Mouse (Mus musculus): ENCODE data around the gene Adpgk.
"Not testable (repeated sequence)": the region's sequence is repeated elsewhere in the genome, so short reads cannot be mapped to it uniquely, and the experiment has no call there.

The Adpgk gene

DNA sequence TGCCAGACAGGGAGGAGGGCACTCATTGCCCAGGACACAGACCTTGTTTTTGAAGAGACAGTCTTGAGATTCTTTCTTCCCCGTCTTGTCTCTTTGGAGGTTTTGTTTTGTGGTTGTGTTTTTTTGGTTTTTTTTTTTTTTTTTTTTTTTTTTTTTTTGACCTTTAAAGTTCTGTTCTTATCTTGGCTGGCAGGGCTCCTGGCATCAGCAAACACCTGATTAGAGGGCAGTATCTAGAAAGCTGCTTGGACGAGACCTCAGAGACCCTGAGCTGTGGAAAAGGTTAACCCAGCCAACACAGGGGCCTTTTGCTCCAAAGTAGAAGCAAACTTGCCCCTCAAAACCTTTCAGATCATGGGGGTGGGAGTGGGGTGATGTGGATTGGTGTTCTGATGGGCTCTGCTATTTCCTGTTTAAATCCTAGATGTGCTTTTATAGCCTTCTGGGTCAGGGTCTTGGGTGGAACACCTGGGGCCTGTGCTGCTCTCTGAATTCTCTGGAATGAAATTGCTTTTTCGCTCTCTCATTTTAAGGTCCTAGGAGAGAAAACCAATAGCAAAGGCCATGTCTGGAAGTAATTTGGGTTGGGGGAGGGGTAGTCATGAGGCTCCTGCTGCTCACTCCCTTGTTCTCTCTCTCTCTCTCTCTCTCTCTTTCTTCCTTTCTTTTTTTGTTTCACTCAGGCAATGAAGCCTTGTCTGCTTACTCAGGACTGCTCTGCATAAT, 2.5 kb upstream of the Adpgk start:
- in situ Hi-C loops (cut with MboI, MseI), result loop anchor here (5.0 to 10.0 kb wide), 3 partner anchors 262 to 707 kb away; partner anchors contain the start of gene Nptn (in 1 of the 2)

DNA sequence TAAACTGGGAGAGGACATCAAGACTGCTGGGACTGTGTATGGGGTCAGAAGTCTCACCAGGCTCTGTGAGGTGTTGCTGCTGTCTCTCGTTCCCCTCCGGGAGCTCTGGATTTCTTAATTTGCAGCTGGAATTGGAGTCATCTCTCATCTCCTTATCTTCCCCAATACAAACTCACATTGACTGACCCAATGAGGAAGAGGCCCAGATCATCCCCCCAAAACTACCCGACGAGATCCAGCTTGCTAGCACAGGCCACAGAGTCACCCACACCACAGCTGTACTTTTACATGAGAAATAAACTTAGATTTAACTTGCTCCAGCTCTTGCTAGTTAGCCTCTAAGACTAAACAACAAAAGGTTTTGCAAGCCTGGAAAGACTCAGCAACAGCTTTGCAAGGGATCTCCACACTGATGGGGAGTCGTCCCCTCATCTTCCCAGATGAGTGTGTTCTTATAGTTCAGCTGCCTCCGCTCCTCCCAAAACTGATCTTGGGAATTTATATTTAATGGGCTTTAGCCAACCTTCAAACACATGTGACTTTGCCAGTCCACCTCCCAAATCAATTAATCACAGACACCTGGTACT, 1.7 kb upstream of the Adpgk start:
- in situ Hi-C loops (cut with MboI, MseI), result loop anchor here (5.0 to 10.0 kb wide), 3 partner anchors 262 to 707 kb away; partner anchors contain the start of gene Nptn (in 1 of the 2)

DNA sequence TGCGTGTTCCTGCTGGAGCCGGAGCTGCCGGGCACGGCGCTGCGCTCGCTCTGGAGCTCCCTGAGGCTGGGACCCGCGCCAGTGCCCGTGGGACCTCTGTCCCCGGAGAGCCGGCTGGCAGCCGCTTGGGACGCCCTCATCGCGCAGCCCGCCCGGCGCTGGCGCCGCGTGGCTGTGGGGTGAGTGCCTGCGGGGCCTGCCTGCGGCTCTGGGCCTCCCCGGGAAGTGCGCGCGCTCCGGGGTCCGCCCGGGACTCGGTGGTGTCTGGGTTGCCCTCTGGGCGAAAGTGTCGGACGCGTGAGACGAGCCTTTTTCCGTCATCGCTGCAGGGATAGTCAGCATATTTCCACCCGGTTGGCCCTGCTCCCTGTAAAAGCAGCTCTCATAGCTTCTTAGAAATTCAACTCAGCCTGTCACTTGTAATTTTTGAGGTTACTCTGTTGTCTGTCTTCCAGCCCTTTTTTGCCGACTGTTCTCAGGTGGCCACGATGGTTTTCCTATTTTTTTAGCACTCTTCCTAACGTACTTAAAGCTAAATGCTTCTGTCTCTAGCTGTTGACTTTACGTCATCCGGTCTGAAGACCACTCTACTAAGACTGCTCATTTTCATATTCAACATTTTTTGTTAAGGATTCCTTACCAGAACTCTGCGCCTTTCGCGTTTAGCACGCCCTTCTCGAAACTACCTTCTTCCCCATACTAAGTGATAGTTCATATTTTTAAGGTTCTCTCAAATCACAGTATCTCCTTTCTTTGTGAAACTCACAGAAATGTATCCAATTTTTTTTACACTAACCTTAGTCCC, 532 bp downstream of the Adpgk start:
- in situ Hi-C loops (cut with MboI, MseI), result no loop called here

DNA sequence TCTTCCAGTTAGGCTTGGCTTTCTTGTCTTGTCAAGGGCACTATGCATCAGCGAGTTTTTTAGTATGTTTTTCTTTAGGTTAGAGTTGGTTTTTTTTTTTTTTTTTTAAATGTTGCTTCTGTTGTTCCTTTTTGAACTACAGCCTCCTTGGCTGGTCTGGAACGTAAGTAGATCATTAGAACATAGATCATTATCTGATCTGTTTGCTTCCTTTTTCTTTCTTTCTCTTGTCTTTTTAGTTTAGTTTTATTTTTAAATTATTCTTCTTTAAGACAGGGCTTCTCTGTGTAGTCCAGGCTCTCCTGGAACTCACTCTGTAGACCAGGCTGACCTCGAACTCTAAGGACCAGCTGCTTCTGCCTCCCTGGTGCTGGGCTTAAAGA, 1.1 kb downstream of the Adpgk start:
- in situ Hi-C loops (cut with MboI, MseI), result no loop called here

DNA sequence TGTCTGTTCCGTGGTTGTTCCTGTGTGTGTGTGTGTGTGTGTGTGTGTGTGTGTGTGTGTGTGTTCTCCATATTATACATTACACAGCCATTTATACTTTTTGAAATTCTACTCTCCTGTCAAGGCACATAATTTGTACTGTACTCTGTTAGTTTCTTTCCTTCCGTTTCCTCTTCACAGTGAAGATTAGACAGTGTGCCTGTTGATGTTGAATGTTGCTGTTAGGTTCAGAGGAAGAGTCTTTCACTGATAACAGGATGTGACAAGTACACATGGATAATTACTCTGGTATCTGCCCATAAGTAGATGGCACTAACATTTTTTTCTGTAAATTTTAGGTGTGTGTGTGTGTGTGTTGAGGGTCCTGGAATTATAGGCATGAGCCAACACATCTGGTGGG, 5.1 kb downstream of the Adpgk start:
- in situ Hi-C loops (cut with MboI, MseI), result no loop called here

DNA sequence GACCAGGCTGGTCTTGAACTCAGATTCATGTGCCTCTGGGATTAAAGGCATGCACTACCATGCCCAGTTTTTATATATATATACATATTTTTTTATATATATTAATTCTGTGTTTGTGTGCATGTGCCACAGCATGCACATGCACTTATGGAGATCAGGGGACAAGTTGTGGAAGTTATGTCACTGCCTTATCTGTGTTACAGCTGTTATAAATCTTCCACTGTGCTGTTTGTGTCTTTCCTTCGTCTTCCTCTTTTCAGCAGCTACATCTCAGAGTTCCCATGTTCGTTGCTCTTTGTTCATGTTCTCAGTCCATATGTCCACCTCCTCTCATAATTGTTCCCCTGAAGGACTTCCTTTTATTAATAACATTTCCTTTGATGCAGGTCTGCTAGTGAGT, 16.5 kb downstream of the Adpgk start:
- in situ Hi-C loops (cut with MboI, MseI), result no loop called here

DNA sequence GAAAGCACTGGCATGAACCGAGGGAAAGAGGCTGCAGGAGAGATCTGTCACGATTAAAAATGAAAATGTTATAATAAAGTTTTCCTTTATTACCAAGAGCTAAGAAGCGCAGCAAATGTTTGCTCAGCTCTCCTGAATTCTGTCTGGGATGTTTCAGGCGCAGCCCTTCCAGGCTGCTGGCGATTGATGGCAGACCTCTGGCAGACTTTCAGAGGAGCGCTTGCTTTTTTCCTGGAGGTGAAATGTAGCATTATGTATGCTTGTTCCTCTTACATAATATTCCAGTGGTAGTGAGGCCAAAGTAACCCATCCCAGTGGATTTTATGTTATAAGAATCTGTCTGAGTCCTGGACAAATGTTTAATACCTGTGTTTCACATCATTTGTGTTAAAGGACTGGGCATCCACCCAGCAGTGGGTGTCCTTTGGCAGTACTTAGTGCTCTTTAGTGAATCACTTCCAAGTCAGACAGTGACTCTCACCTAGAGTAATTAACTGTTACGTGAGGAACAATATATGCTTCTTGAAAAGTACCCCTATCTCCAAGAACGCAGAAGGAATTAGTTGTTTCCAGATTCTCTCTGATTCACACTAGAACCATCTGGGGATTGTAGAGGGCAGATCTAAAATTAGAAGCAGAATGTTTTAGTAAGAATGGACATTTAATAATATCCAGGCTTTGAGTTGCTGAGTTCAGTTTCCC, 19.4 kb downstream of the Adpgk start:
- in situ Hi-C loops (cut with MboI, MseI), result no loop called here

DNA sequence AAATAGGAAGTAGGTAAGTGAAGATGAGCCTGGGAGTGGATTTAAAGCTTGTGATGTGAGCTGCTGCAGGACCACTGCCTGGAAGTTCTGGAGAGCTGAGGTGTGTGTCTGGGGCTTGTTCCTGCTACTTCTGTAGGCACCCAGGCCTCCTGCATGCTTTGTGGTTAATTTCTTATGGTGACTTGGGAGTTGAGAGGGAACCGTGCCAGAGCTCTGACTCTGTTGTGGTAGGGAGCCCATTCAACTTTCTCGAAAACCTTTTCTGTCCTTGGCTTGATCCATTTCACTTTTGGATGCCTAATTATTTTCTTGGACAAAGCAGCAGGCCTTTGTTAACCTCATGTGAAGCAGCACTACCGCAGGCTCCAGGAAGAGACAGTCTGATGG, 19.9 kb downstream of the Adpgk start:
- in situ Hi-C loops (cut with MboI, MseI), result no loop called here

DNA sequence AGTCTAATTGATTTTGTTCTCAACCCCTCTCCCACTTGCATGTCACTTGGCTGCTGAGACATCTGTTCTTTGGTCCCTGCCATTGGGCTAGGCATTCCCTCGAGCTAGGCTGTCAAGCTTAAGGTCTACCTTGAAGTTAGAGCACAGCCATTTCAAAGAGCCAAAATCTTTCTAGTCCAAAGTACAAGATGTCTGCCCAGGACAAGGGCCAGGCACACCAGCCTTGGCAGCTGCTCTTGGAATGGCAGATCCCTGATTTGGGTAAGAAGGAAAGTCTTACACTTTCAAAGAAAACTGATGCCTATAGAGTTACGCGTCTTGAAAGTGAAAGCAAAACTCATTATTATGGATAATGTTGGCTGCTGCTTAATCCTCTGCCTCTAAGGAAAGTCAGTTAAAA, 24.8 kb downstream of the Adpgk start:
- in situ Hi-C loops (cut with MboI, MseI), result no loop called here

DNA sequence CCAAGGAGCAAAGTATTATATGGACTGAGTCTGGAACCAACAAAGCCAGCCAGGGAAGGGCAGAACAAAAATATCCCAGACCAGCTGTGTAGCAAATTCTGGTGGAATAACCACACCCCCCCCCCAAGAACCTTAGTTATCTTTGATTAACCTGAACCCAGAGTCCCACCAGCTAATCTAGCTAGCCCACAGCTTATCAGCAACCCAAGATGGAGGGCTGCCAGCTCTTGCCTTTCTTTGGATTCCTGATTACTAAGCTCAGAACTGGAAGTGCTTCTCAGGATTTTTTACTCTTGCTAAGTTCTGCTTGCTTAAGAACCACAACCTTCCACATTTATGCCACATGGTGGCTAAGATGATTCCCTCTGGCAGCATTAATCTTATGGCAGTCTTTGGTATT, 33.0 kb downstream of the Adpgk start:
- in situ Hi-C loops (cut with MboI, MseI), result no loop called here

DNA sequence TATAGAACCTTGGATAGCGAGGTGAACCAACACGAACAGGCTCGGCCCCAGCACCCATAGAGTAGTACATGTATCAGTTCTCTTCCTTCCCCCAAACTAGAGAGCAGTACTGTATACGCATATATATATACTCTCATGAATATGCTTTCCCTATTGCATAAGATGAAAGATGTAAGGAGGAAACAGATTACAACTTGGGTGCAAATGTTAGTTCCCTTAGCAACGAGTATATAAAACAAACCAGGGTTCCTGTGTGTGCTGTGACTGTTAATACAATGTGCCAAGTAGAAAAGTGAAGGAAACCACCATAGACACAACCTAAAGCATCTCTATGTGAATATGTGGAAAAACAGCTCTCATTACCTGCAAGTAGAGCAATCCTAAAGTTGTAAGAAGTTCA, 38.7 kb downstream of the Adpgk start:
- in situ Hi-C loops (cut with MboI, MseI), result loop anchor here in 1 of 2 experiments (5.0 kb wide), 1 partner anchor 232 kb away; no protein-coding TSS in a partner anchor

DNA sequence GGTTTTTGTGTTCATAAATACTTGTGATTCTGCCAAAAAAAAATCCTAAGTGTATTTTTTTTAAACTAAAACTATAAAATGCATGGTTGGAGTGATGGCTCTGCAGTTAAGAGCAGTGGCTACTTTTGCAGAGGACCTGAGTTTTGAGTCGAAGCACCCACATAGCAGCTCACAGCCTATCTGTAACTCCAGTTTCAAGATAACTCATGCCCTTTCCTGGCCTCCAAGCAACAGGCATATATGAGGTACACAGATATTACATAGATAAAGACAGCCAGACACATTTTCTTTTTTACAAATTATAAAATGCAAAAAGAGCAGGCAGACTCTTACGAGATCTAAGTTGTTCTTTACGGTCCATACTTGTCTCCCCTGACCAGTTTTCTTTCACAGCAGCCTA, 45.2 kb downstream of the Adpgk start:
- in situ Hi-C loops (cut with MboI, MseI), result no loop called here

DNA sequence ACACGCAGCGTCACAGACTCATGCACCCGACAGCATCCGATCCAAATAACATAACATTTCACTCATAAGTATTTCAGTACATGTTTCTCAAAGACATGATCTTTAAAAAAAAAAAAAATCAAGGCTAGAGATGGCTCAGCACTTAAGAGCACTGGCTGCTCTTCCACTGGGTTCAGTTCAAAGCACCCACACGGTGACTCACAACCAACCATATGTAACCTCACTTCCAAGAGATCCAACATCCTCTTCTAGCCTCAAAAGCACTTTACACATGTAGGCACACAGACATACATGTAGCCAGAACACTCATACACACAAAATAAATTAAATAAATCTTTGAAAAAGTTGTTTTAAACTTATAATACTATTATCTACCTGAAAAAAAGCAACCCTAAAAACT, 46.5 kb downstream of the Adpgk start:
- in situ Hi-C loops (cut with MboI, MseI), result no loop called here

DNA sequence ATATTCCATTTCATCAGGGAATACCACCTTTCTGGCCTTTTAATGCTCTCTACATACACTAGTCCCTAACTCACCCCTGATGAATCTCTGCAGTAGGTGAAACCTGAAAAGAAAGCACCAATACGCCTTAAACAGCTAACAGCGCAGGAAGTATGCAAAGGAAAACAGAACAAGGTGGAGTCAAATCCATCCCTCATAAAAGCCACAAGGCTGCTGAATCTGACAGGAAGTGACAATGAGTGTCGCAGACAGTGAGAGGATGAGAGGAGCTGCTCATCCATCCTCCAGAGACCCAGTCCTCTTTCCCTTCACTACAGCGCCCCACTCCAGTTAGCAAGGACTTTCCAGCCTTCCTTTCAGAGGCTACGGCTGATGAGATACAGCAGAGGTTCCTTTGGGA, 47.1 kb downstream of the Adpgk start:
- in situ Hi-C loops (cut with MboI, MseI), result no loop called here

DNA sequence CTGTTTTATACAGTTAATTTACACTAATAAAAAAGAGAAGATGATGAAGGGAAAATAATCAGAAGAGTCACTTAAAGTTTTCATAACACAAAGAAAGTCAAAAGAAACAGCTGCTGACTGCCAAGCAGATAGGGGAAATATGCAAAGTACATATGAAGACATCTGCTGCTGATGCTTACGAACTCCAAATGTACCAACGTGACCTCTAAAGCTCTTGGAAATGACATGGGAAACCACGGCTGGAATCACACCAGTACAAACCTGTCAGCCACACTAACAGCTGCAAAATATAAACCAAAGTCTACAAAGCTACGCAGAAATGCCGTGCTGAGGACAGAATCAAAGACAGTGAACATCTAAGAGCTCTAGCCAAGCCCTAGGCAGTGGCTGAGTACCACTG, 47.7 kb downstream of the Adpgk start:
- in situ Hi-C loops (cut with MboI, MseI), result no loop called here

DNA sequence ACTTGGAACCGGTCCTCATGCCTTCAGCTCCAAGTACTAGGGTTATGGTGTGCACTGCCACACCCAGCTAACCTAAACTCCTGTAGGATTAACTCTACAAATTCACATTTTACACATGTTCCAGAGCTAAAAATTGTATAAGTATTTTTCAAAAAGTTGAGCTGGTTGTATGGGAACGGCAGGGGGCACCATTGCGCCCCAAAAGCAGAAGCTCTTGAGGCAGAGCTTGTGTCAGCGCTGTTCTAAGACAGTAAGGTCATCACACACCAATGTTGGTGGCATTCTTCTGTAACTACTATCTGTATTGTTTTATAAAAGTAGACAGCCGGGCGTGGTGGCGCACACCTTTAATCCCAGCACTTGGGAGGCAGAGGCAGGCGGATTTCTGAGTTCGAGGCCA, 48.6 kb downstream of the Adpgk start:
- in situ Hi-C loops (cut with MboI, MseI), result loop anchor here (5.0 kb wide), 3 partner anchors 52 to 222 kb away; no protein-coding TSS in a partner anchor

DNA sequence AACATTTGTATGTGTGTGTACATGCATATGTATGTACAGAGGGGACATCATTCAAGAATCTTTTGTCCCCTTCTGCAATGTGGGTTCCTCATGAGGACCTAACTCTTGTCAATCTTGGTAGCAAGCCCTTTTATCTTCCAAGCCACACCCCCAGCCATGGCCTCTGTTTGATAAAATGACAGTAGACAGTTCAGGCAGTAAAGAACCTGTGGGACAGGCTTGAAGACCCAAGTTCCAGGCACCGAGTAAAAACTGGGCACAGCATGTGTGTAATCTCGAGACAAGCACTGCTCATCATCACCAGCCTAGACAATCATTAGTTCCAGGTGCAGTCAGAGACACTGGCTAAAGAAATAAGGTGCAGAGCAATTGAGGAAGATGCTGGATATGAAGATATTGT, 54.8 kb downstream of the Adpgk start:
- in situ Hi-C loops (cut with MboI, MseI), result no loop called here

DNA sequence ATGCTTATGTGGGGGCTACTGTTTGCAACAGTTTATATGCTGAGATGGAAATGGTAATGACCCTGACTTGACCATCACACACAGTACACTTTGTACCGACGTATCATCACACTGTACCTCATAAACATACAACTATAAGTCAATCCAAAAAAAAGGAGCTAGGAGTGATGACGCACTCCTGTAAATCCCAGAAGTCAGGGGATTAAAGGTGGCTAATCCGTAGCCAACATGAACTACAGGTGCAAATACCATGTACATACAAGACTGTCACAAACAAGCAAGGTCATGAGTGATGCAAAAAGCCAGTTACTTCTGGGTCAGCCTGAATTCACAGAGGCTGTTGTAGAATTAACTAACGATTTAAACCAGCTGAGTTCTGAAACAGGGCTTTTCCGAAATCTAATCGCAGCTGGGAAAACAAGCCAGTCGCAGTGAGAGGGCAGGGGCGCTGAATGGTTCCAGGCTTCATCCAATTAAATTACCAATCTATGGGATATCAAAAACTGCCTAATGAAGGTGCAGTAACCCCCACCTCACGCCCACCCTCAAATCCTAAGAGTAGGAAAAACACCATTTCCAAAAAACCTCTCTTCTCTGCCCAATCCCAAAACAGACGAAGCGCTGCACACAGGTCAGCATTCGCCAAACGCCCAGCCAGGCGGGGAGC, 61.4 kb downstream of the Adpgk start:
- in situ Hi-C loops (cut with MboI, MseI), result no loop called here

DNA sequence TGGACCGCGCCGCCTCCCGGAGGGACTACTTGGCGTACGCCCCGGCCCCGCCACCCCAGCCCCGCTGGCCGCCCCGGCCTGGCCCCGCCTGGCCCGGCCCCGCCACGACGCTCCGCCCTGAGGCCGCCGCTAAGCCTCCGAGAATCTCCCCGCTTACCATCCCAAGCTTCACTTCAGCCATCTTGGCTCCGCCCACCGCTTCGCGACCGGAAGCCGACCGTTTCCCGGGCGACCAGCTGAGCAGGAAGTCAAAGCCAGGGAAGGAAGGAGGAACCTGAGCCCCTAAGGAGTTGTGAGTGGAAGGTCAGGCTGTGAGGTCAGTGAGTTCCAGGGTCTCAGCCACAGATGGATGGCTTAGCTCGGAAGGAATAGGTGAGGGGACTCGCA, 61.9 kb downstream of the Adpgk start, which contains the start of gene Bbs4:
Gene Bbs4 (minus strand): TSS at position 256 of the 387 bp plus-strand sequence.
- in situ Hi-C loops (cut with MboI, MseI), result no loop called here

DNA sequence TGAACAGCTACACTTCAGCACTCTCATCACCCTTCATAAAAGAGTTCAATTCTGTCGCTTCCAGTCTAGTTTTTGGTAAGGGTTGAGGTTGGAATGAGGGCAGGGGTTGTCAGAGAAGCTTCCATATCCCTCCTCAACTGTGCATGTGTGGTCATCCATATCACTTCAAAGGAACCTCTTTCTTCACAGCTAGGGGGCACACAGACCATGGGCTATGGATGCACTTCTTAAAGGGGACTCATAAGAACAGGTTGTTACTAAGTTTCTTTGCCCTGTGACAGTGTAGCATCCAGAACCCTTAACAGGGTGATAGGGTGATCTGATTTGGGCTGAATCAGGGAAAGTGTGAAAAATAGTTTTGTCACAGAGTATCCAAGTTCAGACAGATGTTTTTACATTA, 66.7 kb downstream of the Adpgk start:
- in situ Hi-C loops (cut with MboI, MseI), result not testable (repeated sequence)

DNA sequence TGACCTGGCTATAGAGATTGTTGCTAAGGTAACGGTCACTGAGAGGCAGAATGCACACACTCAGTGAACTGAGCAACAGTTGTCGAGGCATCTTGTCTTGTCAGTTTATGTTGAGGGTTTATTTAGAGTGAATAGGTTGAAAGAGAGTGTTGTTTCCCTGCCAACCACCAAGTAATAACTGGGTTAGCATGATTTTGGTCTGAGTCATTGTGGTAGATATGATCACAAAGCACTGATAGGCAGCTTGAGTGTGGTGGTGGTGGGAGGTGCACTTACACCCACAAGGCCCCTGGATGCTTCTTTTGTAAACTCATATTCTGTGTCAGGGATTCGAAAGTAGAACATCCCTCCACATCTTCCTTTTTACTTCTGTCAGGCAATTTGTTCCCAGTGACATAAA, 69.1 kb downstream of the Adpgk start:
- in situ Hi-C loops (cut with MboI, MseI), result not testable (repeated sequence)
